Mouse (Mus musculus) limb, embryonic 14.5 days (tissue): Measurements from ENCODE around the gene Ptpn3. TPM values are rescaled to one million over a fixed set of nuclear protein-coding genes. Genes with fewer than 3 reads are reported as not detected.

ENCODE experiments used
- ATAC-seq: fragments of 200-750 bp; cut with Nextera tagmentation; 2 replicates; pipeline ENCODE4 v1.8.0; 2017; ENCODE audit warnings: low read depth, moderate number of reproducible peaks, moderate TSS enrichment; ENCODE audit not compliant: low FRiP score
- DNase-seq: peaks from one replicate; pipeline ENCODE4 v3.0.0-alpha.2; 2015; ENCODE audit warnings: low spot score
- H3K27ac ChIP-seq: fragments of 300-500 bp; sonication (generic); replicated peaks from 2 replicates; pipeline ENCODE4 v1.5.1; 2014; ENCODE audit warnings: low read depth, mild to moderate bottlenecking, low read length, moderate library complexity, mixed read lengths
- H3K27me3 ChIP-seq: fragments of 300-500 bp; sonication (generic); 2 replicates; pipeline ENCODE4 v1.6.1; 2014; ENCODE audit warnings: low read length, mixed read lengths; ENCODE audit not compliant: control insufficient read depth, insufficient read depth
- H3K36me3 ChIP-seq: fragments of 300-500 bp; sonication (generic); 2 replicates; pipeline ENCODE4 v1.6.1; 2014; ENCODE audit warnings: mild to moderate bottlenecking, low read length, moderate library complexity, mixed read lengths; ENCODE audit not compliant: control insufficient read depth, insufficient read depth
- H3K4me1 ChIP-seq: fragments of 300-500 bp; sonication (generic); 2 replicates; pipeline ENCODE4 v1.6.1; 2014; ENCODE audit warnings: antibody characterized with exemption, low read length, mixed read lengths; ENCODE audit not compliant: control insufficient read depth, insufficient read depth
- H3K4me2 ChIP-seq: fragments of 300-500 bp; sonication (generic); replicated peaks from 2 replicates; pipeline ENCODE4 v1.6.1; 2014; ENCODE audit warnings: low read depth, mild to moderate bottlenecking, low read length, moderate library complexity; ENCODE audit not compliant: severe bottlenecking
- H3K4me3 ChIP-seq: fragments of 300-500 bp; sonication (generic); replicated peaks from 2 replicates; pipeline ENCODE4 v1.5.1; 2014; ENCODE audit warnings: low read length
- H3K9ac ChIP-seq: fragments of 300-500 bp; sonication (generic); 2 replicates; pipeline ENCODE4 v1.6.1; 2014; ENCODE audit warnings: mild to moderate bottlenecking, low read depth, low read length, moderate library complexity; ENCODE audit not compliant: severe bottlenecking
- H3K9me3 ChIP-seq: fragments of 300-500 bp; sonication (generic); 2 replicates; pipeline ENCODE4 v1.6.1; 2016; ENCODE audit warnings: low read length; ENCODE audit not compliant: control insufficient read depth
- POLR2A ChIP-seq: fragments of 200-500 bp; IDR thresholded peaks from 2 replicates; pipeline ENCODE4 v1.8.0; 2012; ENCODE audit warnings: inconsistent platforms, mild to moderate bottlenecking, moderate library complexity, borderline replicate concordance; ENCODE audit not compliant: insufficient read depth, insufficient read length; ENCODE audit errors: extremely low read depth
- WGBS: fragments of 180-500 bp; shearing (Covaris S2); extraction: QIAGEN DNeasy Blood & Tissue Kit; methylation state at CpG from one replicate; pipeline ENCODE4 v1.1.7; 2014; 5-methylcytosine and 5-hydroxymethylcytosine counted together
- polyA plus RNA-seq, 2 experiments: library from polyadenylated mRNA; depleted of rRNA in 1 of 2; stranded (reverse) in 1 of 2; unstranded in 1 of 2; fragments of >200 nt; fragmentation: Nextera tagmentation in 1 of 2; extraction: Ambion mirVana in 1 of 2; gene quantifications; 2 replicates each; pipeline versions ENCODE4 v1.2.1 to v1.2.3; 2012 to 2014

Ptpn3 gene
- polyA plus RNA-seq, 2 experiments, result 3.4 to 4.7 TPM

GRCm38 (mm10) chr4:57217746-57218145 is 83.9 kb downstream of the Ptpn3 start:
- H3K4me2 ChIP-seq, result no peak overlapping the region
- DNase-seq, result no peak
- no peak for ATAC-seq
- 84% methylated on average over 9 of the region's 9 CpGs for WGBS
- H3K27ac ChIP-seq, result no peak overlapping the region
- no peaks in the 10 kb centered on the region for H3K9me3 ChIP-seq
- 0 out of 2 replicates have a peak, but pooled peaks cover 6% of the 10 kb centered on the region for H3K36me3 ChIP-seq
- H3K4me1 ChIP-seq, result no peaks in the 10 kb centered on the region
- H3K27me3 ChIP-seq, result no peaks in the 10 kb centered on the region
- no peak overlapping the region for H3K4me3 ChIP-seq
- no peak for TF ChIP-seq POLR2A
- no peak overlapping the region for H3K9ac ChIP-seq

- DNase-seq, result no peak
- Histone ChIP-seq H3K4me2 (no peak overlapping the region), H3K4me3 (no peak overlapping the region), H3K27me3 (no peaks in the 10 kb centered on the region), H3K9ac (no peak overlapping the region), H3K4me1 (no peaks in the 10 kb centered on the region), H3K36me3 (0 out of 2 replicates have a peak, but pooled peaks cover 6% of the 10 kb centered on the region), H3K27ac (no peak overlapping the region), H3K9me3 (no peaks in the 10 kb centered on the region)
- 88% methylated on average over 4 of the region's 4 CpGs for WGBS
- no peak for ATAC-seq
- no peak for TF ChIP-seq POLR2A
Observed at GRCm38 (mm10) chr4:57216535-57216934, 85.1 kb downstream of the Ptpn3 start.

- H3K27me3 ChIP-seq, result no peaks in the 10 kb centered on the region
- TF ChIP-seq POLR2A, result no peak
- H3K9ac ChIP-seq, result no peak overlapping the region
- H3K27ac ChIP-seq, result no peak overlapping the region
- H3K4me2 ChIP-seq, result no peak overlapping the region
- no peak overlapping the region for H3K4me3 ChIP-seq
- H3K4me1 ChIP-seq, result no peaks in the 10 kb centered on the region
- ATAC-seq, result no peak
- no peaks in the 10 kb centered on the region for H3K9me3 ChIP-seq
- H3K36me3 ChIP-seq, result 0 out of 2 replicates have a peak, but pooled peaks cover 6% of the 10 kb centered on the region
- 89% methylated on average over 9 of the region's 9 CpGs for WGBS
- no peak for DNase-seq
Observed at GRCm38 (mm10) chr4:57214852-57215251, 86.8 kb downstream of the Ptpn3 start.

GRCm38 (mm10) chr4:57214114-57214513 is 87.5 kb downstream of the Ptpn3 start:
- TF ChIP-seq POLR2A, result no peak
- H3K9ac ChIP-seq, result no peak overlapping the region
- 83% methylated on average over 3 of the region's 3 CpGs for WGBS

GRCm38 (mm10) chr4:57211706-57212105 is 89.9 kb downstream of the Ptpn3 start:
- no peaks in the 10 kb centered on the region for H3K4me1 ChIP-seq
- H3K36me3 ChIP-seq, result 0 out of 2 replicates have a peak, but pooled peaks cover 3% of the 10 kb centered on the region
- H3K9me3 ChIP-seq, result no peaks in the 10 kb centered on the region
- H3K27me3 ChIP-seq, result no peaks in the 10 kb centered on the region
- no peak for ATAC-seq
- no peak overlapping the region for H3K9ac ChIP-seq
- WGBS, result 65% methylated on average over 2 of the region's 2 CpGs
- no peak overlapping the region for H3K27ac ChIP-seq
- no peak overlapping the region for H3K4me2 ChIP-seq
- TF ChIP-seq POLR2A, result no peak
- DNase-seq, result no peak
- H3K4me3 ChIP-seq, result no peak overlapping the region

More at GRCm38 (mm10) chr4:57214114-57214513, 87.5 kb downstream of the Ptpn3 start:
- no peak for ATAC-seq
- Histone ChIP-seq H3K4me2 (no peak overlapping the region), H3K36me3 (0 out of 2 replicates have a peak, but pooled peaks cover 6% of the 10 kb centered on the region), H3K9me3 (no peaks in the 10 kb centered on the region), H3K4me1 (no peaks in the 10 kb centered on the region), H3K27me3 (no peaks in the 10 kb centered on the region), H3K27ac (no peak overlapping the region), H3K4me3 (no peak overlapping the region)
- DNase-seq, result no peak

GRCm38 (mm10) chr4:57205908-57206307 is 95.7 kb downstream of the Ptpn3 start:
- H3K4me1 ChIP-seq, result no peaks in the 10 kb centered on the region
- H3K4me3 ChIP-seq, result no peak overlapping the region
- no peak for ATAC-seq
- no peak for TF ChIP-seq POLR2A
- H3K27me3 ChIP-seq, result no peaks in the 10 kb centered on the region
- no peak overlapping the region for H3K9ac ChIP-seq
- 79% methylated on average over 8 of the region's 8 CpGs for WGBS
- H3K27ac ChIP-seq, result no peak overlapping the region
- no peak for DNase-seq
- H3K4me2 ChIP-seq, result no peak overlapping the region
- no peaks in the 10 kb centered on the region for H3K9me3 ChIP-seq
- H3K36me3 ChIP-seq, result no peaks in the 10 kb centered on the region; the same call in 1 of the 2 replicates
